Mouse (Mus musculus): ENCODE results near the gene Col4a3bp.

DNA sequence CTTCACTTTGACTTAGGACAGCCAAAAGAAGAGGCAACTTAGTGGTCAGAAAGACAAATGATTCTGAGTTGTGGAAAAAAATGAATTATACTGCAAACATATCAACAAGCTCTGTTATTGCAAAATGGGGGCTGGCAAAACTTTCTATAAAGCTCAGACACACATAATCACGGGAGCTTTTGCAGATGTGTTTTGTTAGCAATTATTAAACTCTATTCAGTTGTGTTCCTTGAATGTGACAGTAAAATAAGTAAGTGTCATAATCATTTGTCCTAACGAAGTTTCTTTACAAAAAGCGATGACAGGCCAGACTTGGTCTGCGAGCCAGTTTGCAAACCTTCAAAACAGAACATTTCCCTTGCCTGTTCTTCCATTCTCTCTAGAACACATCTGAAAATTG, 34.9 kb upstream of the Col4a3bp start:
- TF ChIP-seq ZC3H11A (IDR thresholded peaks at IDR 0.05; ENCODE audit: borderline replicate concordance, low read depth, low read length), result no peak
- no peak for TF ChIP-seq HCFC1 (IDR thresholded peaks at IDR 0.05; ENCODE audit: borderline replicate concordance, insufficient read depth, low read length)
